Mouse (Mus musculus) midbrain, postnatal 0 days (tissue): ENCODE measurements around the gene Adgrl1. TPM values are rescaled to one million over a fixed set of nuclear protein-coding genes. Genes with fewer than 3 reads are reported as not detected.

ENCODE experiments used
- ATAC-seq: fragments of 200-750 bp; cut with Nextera tagmentation; 2 replicates; pipeline ENCODE4 v1.8.0; 2017; ENCODE audit warnings: moderate number of reproducible peaks, mild to moderate bottlenecking, moderate TSS enrichment, moderate library complexity; ENCODE audit not compliant: low FRiP score
- DNase-seq: peaks from one replicate; pipeline ENCODE4 v3.0.0-alpha.2; 2015; ENCODE audit warnings: low spot score
- H3K27ac ChIP-seq: fragments of 300-500 bp; sonication (generic); 2 replicates; pipeline ENCODE4 v1.5.1; 2014; ENCODE audit warnings: low read depth, mild to moderate bottlenecking, low read length, mixed read lengths
- H3K27me3 ChIP-seq: fragments of 300-500 bp; sonication (generic); 2 replicates; pipeline ENCODE4 v1.6.1; 2014; ENCODE audit warnings: low read length, control low read depth, mixed read lengths; ENCODE audit not compliant: insufficient read depth
- H3K36me3 ChIP-seq: fragments of 300-500 bp; sonication (generic); 2 replicates; pipeline ENCODE4 v1.6.1; 2014; ENCODE audit warnings: low read length, control low read depth, mixed read lengths; ENCODE audit not compliant: insufficient read depth
- H3K4me1 ChIP-seq: fragments of 300-500 bp; sonication (generic); 2 replicates; pipeline ENCODE4 v1.6.1; 2014; ENCODE audit warnings: mild to moderate bottlenecking, control low read depth, antibody characterized with exemption, low read length, mixed read lengths; ENCODE audit not compliant: insufficient read depth
- H3K4me2 ChIP-seq: fragments of 300-500 bp; sonication (generic); 2 replicates; pipeline ENCODE4 v1.6.1; 2014; ENCODE audit warnings: low read depth, mild to moderate bottlenecking, low read length, mixed read lengths; ENCODE audit not compliant: poor library complexity, severe bottlenecking
- H3K4me3 ChIP-seq: fragments of 300-500 bp; sonication (generic); 2 replicates; pipeline ENCODE4 v1.5.1; 2014; ENCODE audit warnings: low read depth, mild to moderate bottlenecking, low read length, moderate library complexity
- H3K9ac ChIP-seq: fragments of 300-500 bp; sonication (generic); replicated peaks from 2 replicates; pipeline ENCODE4 v1.6.1; 2014; ENCODE audit warnings: mild to moderate bottlenecking, low read length, moderate library complexity, mixed read lengths; ENCODE audit not compliant: poor library complexity, severe bottlenecking
- H3K9me3 ChIP-seq: fragments of 300-500 bp; sonication (generic); 2 replicates; pipeline ENCODE4 v1.6.1; 2016; ENCODE audit warnings: low read length, control low read depth
- CTCF ChIP-seq: IDR thresholded peaks from 2 replicates; pipeline ENCODE4 v1.5.1; 2016; ENCODE audit warnings: antibody characterized with exemption, mild to moderate bottlenecking
- WGBS: fragments of 180-500 bp; shearing (Covaris S2); extraction: QIAGEN DNeasy Blood & Tissue Kit; methylation state at CpG from one replicate; pipeline ENCODE4 v1.1.7; 2014; 5-methylcytosine and 5-hydroxymethylcytosine counted together
- polyA plus RNA-seq: library from polyadenylated mRNA; unstranded; fragments of >200 nt; fragmentation: Nextera tagmentation; extraction: Ambion mirVana; gene quantifications from 2 replicates; pipeline ENCODE4 v1.2.1, GENCODE M21; 2015
- total RNA-seq: library from RNA; depleted of rRNA; stranded (reverse); fragments of >200 nt; gene quantifications from 2 replicates; pipeline ENCODE4 v1.2.3, GENCODE M21; 2014

Gene Adgrl1
- total and polyA plus RNA-seq, 2 experiments from 2014 or later = 55.5 to 593 TPM

DNA sequence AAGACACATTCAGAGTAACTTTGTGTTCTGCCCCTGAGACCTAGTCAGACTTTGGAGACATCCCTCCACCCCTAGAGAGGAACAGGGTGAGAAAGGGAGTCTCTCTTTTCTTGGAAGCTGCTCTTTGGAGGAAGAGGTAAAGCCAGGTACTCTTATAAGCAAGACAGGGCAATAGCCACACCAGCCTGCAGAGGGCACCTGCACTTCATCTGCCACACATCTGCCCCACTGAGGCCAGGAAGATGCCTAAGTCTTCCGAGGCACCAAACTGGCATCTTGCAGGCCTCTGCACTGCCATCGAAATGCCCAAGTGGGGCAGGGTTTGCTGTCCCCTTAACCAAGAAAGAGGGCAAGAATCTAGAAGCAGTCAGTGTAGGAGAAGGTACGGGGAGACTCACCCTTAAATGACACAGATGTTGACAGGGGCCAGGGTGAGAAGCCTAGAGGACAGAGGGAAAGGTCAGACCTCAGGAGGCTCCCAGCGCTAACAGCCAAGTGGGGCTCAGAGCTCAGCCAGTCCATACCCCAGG, 76.3 kb downstream of the Adgrl1 start:
- Histone ChIP-seq H3K27ac (no peak overlapping the region), H3K4me3 (no peak overlapping the region), H3K9ac (no peak overlapping the region), H3K9me3 (no peaks in the 10 kb centered on the region), H3K4me2 (no peak overlapping the region), H3K27me3 (no peaks in the 10 kb centered on the region), H3K36me3 (peaks cover 15% of the 10 kb centered on the region), H3K4me1 (peaks cover 27% of the 10 kb centered on the region; the same call in 1 of the 2 replicates)
- ATAC-seq (no peak), DNase-seq (no peak)
- 0 out of 2 replicates have a peak, but pooled peaks have one; percentile 20 for TF ChIP-seq CTCF
- 89% methylated on average over 4 of the region's 4 CpGs for WGBS

DNA sequence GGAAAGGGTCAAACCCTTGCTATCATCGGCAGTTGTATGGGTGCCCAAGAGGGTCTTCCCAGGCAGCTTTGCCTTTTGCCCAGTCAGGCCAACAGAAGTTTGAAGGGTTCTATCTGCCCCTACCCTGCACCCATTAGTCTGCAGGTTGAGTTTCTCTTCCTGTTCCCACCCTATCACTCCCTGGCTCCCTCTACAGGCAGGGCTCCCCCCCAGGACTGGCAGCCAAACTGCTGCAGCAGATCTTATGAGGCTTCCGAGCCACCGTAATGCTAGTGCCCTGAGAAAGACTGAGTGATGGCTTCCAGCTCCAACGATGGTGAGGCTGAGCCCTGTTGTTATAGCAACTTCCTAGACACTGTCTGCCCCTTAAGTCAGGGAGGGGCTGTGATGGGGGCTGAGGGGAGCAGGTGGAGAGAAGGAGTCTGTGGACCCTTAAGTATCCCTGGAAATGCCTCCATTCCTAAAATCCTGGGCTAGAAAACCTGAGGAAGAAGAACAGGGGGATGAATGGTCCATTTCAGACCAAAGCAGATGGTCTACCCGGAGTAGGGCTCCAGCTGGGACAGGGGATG, 77.0 kb downstream of the Adgrl1 start:
- TF ChIP-seq CTCF = peak; percentile 39; the same call in 1 of the 2 replicates
- H3K27me3 ChIP-seq = no peaks in the 10 kb centered on the region
- ATAC-seq (no peak), DNase-seq (no peak)
- no peak overlapping the region for H3K9ac ChIP-seq
- peaks cover 24% of the 10 kb centered on the region; the same call in 1 of the 2 replicates for H3K4me1 ChIP-seq
- WGBS = 83% methylated on average over 5 of the region's 5 CpGs
- no peak overlapping the region for H3K27ac ChIP-seq
- no peak overlapping the region for H3K4me3 ChIP-seq
- no peak overlapping the region for H3K4me2 ChIP-seq
- H3K9me3 ChIP-seq = no peaks in the 10 kb centered on the region
- H3K36me3 ChIP-seq = peaks cover 22% of the 10 kb centered on the region

DNA sequence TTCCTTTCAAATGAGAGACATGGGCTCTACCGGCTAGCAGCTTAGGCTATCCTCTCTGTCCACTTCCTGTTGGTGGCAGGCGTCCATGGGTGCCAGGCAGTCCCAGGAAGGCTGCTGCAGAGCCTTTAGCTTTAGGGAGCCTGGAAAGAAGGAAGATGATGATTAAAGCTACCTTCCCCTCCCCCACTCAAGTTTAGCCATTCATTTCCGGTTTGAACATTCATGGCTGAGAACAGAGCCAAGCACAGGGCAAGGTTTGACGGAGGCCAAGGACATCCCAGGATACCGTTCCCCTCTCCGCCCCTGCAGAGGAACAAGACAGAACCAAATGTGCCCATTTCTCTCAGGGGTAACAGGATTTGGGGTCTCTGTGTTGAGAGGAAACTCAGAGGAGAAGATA, 77.7 kb downstream of the Adgrl1 start:
- DNase-seq (no peak), ATAC-seq (no peak)
- no peak overlapping the region for H3K27ac ChIP-seq
- H3K27me3 ChIP-seq = no peaks in the 10 kb centered on the region
- WGBS = 67% methylated on average over 6 of the region's 6 CpGs
- H3K9me3 ChIP-seq = no peaks in the 10 kb centered on the region
- H3K4me2 ChIP-seq = no peak overlapping the region
- H3K9ac ChIP-seq = 0 out of 2 replicates have a peak overlapping the region, but pooled peaks have one; percentile 8
- TF ChIP-seq CTCF = no peak
- peaks cover 22% of the 10 kb centered on the region; the same call in 1 of the 2 replicates for H3K4me1 ChIP-seq
- peaks cover 29% of the 10 kb centered on the region for H3K36me3 ChIP-seq
- H3K4me3 ChIP-seq = no peak overlapping the region

DNA sequence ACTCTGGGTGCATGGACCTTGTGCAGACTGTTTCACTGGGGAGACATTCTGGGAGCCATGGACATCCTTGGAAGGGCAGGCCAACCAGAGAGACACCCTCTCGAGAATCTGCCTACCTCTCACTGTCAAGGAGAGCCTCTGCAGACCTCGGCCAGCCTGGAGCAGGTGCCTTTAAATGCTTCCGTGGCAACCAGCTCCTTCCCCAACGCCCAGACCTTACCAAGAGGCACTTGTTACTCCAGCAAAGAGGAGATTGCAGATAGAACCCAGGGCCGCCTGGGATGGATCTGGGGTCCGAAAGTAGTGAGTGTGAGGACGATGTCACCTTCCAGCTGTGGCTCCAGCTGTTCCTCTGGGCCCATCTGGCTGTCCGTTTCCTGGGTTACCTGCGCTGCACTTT, 78.3 kb downstream of the Adgrl1 start:
- H3K4me2 ChIP-seq = no peak overlapping the region
- WGBS = 70% methylated on average over 9 of the region's 9 CpGs

GRCm38 (mm10) chr8:83980250-83980649, 80.3 kb downstream of the Adgrl1 start:
- Histone ChIP-seq H3K4me3 (no peak overlapping the region), H3K9ac (no peak overlapping the region), H3K4me1 (peaks cover 18% of the 10 kb centered on the region; the same call in 1 of the 2 replicates), H3K9me3 (no peaks in the 10 kb centered on the region), H3K27ac (no peak overlapping the region), H3K27me3 (no peaks in the 10 kb centered on the region), H3K36me3 (peaks cover 38% of the 10 kb centered on the region), H3K4me2 (no peak overlapping the region)
- DNase-seq (no peak), ATAC-seq (no peak)
- TF ChIP-seq CTCF = no peak
- 92% methylated on average over 1 of the region's 1 CpGs for whole genome bisulfite sequencing

More for the DNA sequence above, 78.3 kb downstream of the Adgrl1 start:
- Histone ChIP-seq H3K36me3 (peaks cover 29% of the 10 kb centered on the region), H3K4me1 (peaks cover 22% of the 10 kb centered on the region; the same call in 1 of the 2 replicates), H3K4me3 (no peak overlapping the region), H3K9me3 (no peaks in the 10 kb centered on the region), H3K27ac (no peak overlapping the region), H3K27me3 (no peaks in the 10 kb centered on the region), H3K9ac (0 out of 2 replicates have a peak overlapping the region, but pooled peaks have one; percentile 8)
- ATAC-seq = no peak
- TF ChIP-seq CTCF = no peak
- DNase-seq = no peak

DNA sequence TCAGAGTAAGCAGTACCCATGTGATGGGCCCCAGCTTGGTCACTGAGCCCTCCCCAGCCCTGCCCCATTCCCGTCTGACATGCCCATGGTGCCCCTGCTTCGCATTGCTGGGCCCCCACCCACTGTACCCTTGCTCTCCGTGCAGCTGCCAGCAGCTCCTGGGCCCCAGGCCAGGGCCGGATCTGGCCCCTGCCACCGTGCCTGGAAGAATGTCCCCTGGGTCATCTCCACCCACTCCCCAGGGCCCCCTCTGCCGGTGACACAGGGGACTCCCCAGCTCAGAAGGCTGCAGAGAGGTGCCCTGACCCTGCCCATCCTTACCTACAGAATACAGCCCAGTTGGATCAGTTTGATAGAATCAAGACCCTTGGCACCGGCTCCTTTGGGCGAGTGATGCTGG, 80.9 kb downstream of the Adgrl1 start:
- ATAC-seq = no peak
- peaks cover 41% of the 10 kb centered on the region for H3K36me3 ChIP-seq

More for the DNA sequence above, 80.9 kb downstream of the Adgrl1 start:
- H3K27me3 ChIP-seq = no peaks in the 10 kb centered on the region
- no peak overlapping the region for H3K9ac ChIP-seq
- H3K4me3 ChIP-seq = no peak overlapping the region
- DNase-seq = no peak
- TF ChIP-seq CTCF = no peak
- peaks cover 18% of the 10 kb centered on the region; the same call in 1 of the 2 replicates for H3K4me1 ChIP-seq
- H3K9me3 ChIP-seq = no peaks in the 10 kb centered on the region
- H3K27ac ChIP-seq = no peak overlapping the region
- no peak overlapping the region for H3K4me2 ChIP-seq
- WGBS = 78% methylated on average over 8 of the region's 8 CpGs
